Comparison of ENCODE assay signal across 17 mouse cellular contexts in the genomic region with DNA sequence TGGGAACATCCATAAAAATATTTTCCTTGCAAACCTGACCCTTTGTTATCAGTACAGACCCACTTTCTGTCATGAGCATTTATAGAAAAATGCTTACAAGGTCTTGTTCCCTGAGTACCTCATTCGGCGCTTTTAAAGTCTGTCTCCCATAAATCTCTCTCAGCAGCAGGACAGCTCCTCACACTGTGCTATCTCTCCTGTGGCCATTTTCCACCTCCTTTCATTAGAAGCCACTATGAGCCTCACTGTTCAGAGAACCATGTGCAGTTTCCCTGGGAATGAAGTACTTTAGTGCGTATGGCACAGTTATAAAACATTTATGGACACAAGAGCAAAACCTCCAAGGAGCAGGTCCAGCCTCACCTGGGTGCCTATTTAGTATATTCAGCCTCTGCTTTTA.
DNase-seq lines count a peak whose midpoint lies in the region; ATAC-seq and TF ChIP-seq lines count a peak whose summit lies in the region.
"Had no signal": no experiment of that assay in that cellular context is flagged by ENCODE, and none has a peak within 500 bp of the region (broad histone marks: within the 10 kb centered on the region; RNA-seq: fewer than 3 reads in every experiment).

No protein-coding gene starts in this region.

- ATAC-seq in hindbrain, embryonic 16.5 days, result peak; percentile 68; the same call in 1 of the 2 replicates
- ATAC-seq in activated CD4-positive, CD25-positive, alpha-beta regulatory T cell, adult 4 months, result no peak
- ATAC-seq: intestine, embryonic 16.5 days had no signal

- peak overlapping the region; percentile 64 for H3K27ac ChIP-seq in layer of hippocampus, adult 2 months
- no peak overlapping the region for H3K27ac ChIP-seq in hindbrain, embryonic 16.5 days (ENCODE audit: low read depth, low read length)
- H3K27ac ChIP-seq: kidney, postnatal 0 days; liver, embryonic 13.5 days; lung, embryonic 15.5 days had no signal

- 53% methylated on average over 3 of the region's 3 CpGs for WGBS in hindbrain, embryonic 16.5 days

- H3K4me3 ChIP-seq in layer of hippocampus, adult 2 months, result no peak overlapping the region
- H3K4me3 ChIP-seq in hindbrain, embryonic 16.5 days (ENCODE audit: low read length), result no peak overlapping the region
- H3K4me3 ChIP-seq: left cerebral cortex, adult 2 months; liver, embryonic 13.5 days; lung, embryonic 15.5 days had no signal

- no peak overlapping the region for H3K9ac ChIP-seq in hindbrain, embryonic 16.5 days (ENCODE audit: low read depth, low read length)
- H3K9ac ChIP-seq: liver, embryonic 13.5 days; lung, embryonic 15.5 days had no signal

- peaks cover 8% of the 10 kb centered on the region; the same call in 1 of the 2 replicates for H3K4me1 ChIP-seq in hindbrain, embryonic 16.5 days (ENCODE audit: control insufficient read depth, insufficient read depth, low read depth, low read length)
- H3K4me1 ChIP-seq: liver, embryonic 13.5 days; lung, embryonic 15.5 days had no signal

- H3K9me3 ChIP-seq in hindbrain, embryonic 16.5 days (ENCODE audit: control insufficient read depth, low read length), result no peaks in the 10 kb centered on the region
- H3K9me3 ChIP-seq: liver, embryonic 13.5 days; lung, embryonic 15.5 days had no signal

- H3K36me3 ChIP-seq in hindbrain, embryonic 16.5 days (ENCODE audit: control insufficient read depth, insufficient read depth, low read length), result no peaks in the 10 kb centered on the region
- H3K36me3 ChIP-seq: liver, embryonic 13.5 days; lung, embryonic 15.5 days had no signal

- peak; percentile 12 for DNase-seq in adrenal gland, adult 2 months
- no peak for DNase-seq in adrenal gland, adult 18-20 months (ENCODE audit: low spot score in 2 of 2)
- DNase-seq in layer of hippocampus, adult 2 months (ENCODE audit: low spot score in 2 of 2), result no peak
- no peak for DNase-seq in layer of hippocampus, adult 9-10 months (ENCODE audit: low spot score)
- peak; percentile 13 for DNase-seq in adrenal gland, postnatal 14 days
- DNase-seq in B cell, adult 2 months, result no peak
- DNase-seq: cerebellum, adult 11 months; liver, embryonic 13.5 days; spleen, adult 18-20 months had no signal

- H3K4me2 ChIP-seq in hindbrain, embryonic 16.5 days (ENCODE audit: low read length), result no peak overlapping the region
- H3K4me2 ChIP-seq: heart, embryonic 11.5 days; liver, embryonic 13.5 days; lung, embryonic 15.5 days had no signal

- H3K27me3 ChIP-seq in hindbrain, embryonic 16.5 days (replicated peaks; ENCODE audit: control insufficient read depth, insufficient read depth, low read length), result no peaks in the 10 kb centered on the region
- H3K27me3 ChIP-seq: CH12.LX; liver, embryonic 13.5 days; lung, embryonic 15.5 days had no signal

- TF ChIP-seq CTCF in layer of hippocampus, adult 2 months (conservative IDR thresholded peaks at IDR 0.05), result no peak

Comparison
In these comparisons a context has a peak if more than half of its experiments do, and no peak if none do; other contexts are left out.
1. DNase-seq: peak in adrenal gland, adult 2 months (single experiment) and adrenal gland, postnatal 14 days (single experiment); none in adrenal gland, adult 18-20 months (0 of 2), layer of hippocampus, adult 2 months (0 of 2), layer of hippocampus, adult 9-10 months (single experiment) and B cell, adult 2 months (0 of 2).